Mouse (Mus musculus) A20 (cell line): ENCODE results near the gene Crot.

ENCODE experiments used
- DNase-seq: peaks from one replicate; pipeline ENCODE4 v3.0.0-alpha.2; 2011; ENCODE audit warnings: low read depth, low spot score

Gene Crot

GRCm38 (mm10) chr5:8995966-8996685 is 998 bp downstream of the Crot start:
- peak; percentile 57 for DNase-seq

- DNase-seq = no peak
Measured at GRCm38 (mm10) chr5:8991626-8992025, 5.5 kb downstream of the Crot start.

- no peak for DNase-seq
Measured at GRCm38 (mm10) chr5:8990526-8990925, 6.6 kb downstream of the Crot start.

GRCm38 (mm10) chr5:8987925-8988324 is 9.2 kb downstream of the Crot start:
- peak; percentile 20 for DNase-seq

- no peak for DNase-seq
Measured at GRCm38 (mm10) chr5:8985470-8985869, 11.7 kb downstream of the Crot start.

- DNase-seq = no peak
Measured at GRCm38 (mm10) chr5:8974721-8975120, 22.4 kb downstream of the Crot start.

GRCm38 (mm10) chr5:8972355-8972754 is 24.8 kb downstream of the Crot start:
- no peak for DNase-seq

GRCm38 (mm10) chr5:8970694-8971093 is 26.4 kb downstream of the Crot start:
- DNase-seq = no peak

GRCm38 (mm10) chr5:8964487-8964886 is 32.6 kb downstream of the Crot start:
- DNase-seq = no peak

- no peak for DNase-seq
Measured at GRCm38 (mm10) chr5:8960534-8960933, 36.6 kb downstream of the Crot start.

- no peak for DNase-seq
Measured at GRCm38 (mm10) chr5:8955544-8955943, 41.6 kb downstream of the Crot start.

GRCm38 (mm10) chr5:8953660-8954059 is 43.5 kb downstream of the Crot start:
- no peak for DNase-seq

- no peak for DNase-seq
Measured at GRCm38 (mm10) chr5:8947423-8948110, 49.6 kb downstream of the Crot start.

GRCm38 (mm10) chr5:8943836-8944235 is 53.3 kb downstream of the Crot start:
- peak; percentile 91 for DNase-seq

GRCm38 (mm10) chr5:8941266-8941665 is 55.9 kb downstream of the Crot start:
- DNase-seq = peak; percentile 17

- no peak for DNase-seq
Measured at GRCm38 (mm10) chr5:8937965-8938364, 59.2 kb downstream of the Crot start.

GRCm38 (mm10) chr5:8928440-8928839 is 68.7 kb downstream of the Crot start:
- no peak for DNase-seq

- peak; percentile 81 for DNase-seq
Measured at GRCm38 (mm10) chr5:8917069-8917468, 80.1 kb downstream of the Crot start.

- no peak for DNase-seq
Measured at GRCm38 (mm10) chr5:8916400-8916799, 80.7 kb downstream of the Crot start.
